Mouse (Mus musculus): ENCODE data around the gene Cdc42ep4. TPM values are rescaled to one million over a fixed set of nuclear protein-coding genes. Genes with fewer than 3 reads are reported as not detected.

The Cdc42ep4 gene
- polyA plus RNA-seq, 1 experiment, result 20.9 TPM

DNA sequence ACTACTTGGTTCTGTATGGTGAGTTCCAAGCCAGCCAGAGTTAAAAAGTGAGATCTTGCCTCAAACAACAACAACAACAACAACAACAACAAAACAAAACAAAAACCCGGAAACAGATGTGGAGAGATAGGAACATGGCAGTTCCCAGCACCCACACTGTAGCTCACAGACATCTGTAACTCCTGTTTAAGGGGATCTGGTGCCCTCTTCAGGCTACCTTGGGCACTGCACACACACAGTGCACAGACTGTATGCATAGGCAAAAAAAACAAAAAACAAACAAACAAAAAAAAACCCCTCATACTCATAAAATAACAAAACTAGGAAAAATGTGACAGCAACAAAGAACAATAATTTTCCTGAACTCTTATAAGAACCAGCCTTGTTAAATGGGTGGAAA is 8.7 kb downstream of the Cdc42ep4 start:
- 0 out of 2 replicates have a peak, but pooled peaks cover 2% of the 10 kb centered on the region for H3K4me1 ChIP-seq (ENCODE audit: control insufficient read depth, insufficient read depth, insufficient read length)
- no peak for DNase-seq (ENCODE audit: low read depth in 1 of 2, low spot score in 2 of 2)
- TF ChIP-seq POLR2A (IDR thresholded peaks at IDR 0.05; ENCODE audit: low read depth, low read length), result no peak
- H3K27me3 ChIP-seq (ENCODE audit: control insufficient read depth, insufficient read depth, low read length), result no peaks in the 10 kb centered on the region
- 94% methylated on average over 1 of the region's 1 CpGs for WGBS
- H3K27ac ChIP-seq (ENCODE audit: insufficient read depth, low read length), result no peak overlapping the region
- H3K36me3 ChIP-seq (ENCODE audit: control insufficient read depth, insufficient read depth, low read length), result no peaks in the 10 kb centered on the region; the same call in 1 of the 2 replicates
- H3K4me3 ChIP-seq (ENCODE audit: extremely low read depth, insufficient read depth, insufficient read length), result no peak overlapping the region

DNA sequence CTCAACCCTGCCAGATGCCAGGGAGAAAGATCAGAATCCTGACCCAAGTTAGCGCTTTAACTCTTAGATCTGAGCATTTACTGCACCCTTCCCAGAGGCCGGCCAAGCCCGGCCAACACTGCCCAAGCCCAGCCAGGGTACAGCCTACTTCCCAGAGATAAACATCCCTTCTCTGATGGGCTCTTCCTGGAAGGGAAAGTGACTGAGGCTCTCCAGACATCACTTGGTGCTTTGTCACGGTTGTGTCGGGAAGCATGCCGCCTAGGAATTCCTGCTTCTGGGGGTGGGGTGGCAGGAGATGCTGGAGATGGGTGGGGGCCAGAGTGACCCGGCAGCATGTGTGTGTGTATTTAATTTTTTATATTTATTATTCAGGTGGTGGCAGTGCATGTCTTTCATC is 11.6 kb downstream of the Cdc42ep4 start:
- Histone ChIP-seq H3K4me3 (ENCODE audit: extremely low read depth, insufficient read depth, insufficient read length) (no peak overlapping the region), H3K36me3 (ENCODE audit: control insufficient read depth, insufficient read depth, low read length) (no peaks in the 10 kb centered on the region; the same call in 1 of the 2 replicates), H3K27ac (ENCODE audit: insufficient read depth, low read length) (no peak overlapping the region), H3K27me3 (ENCODE audit: control insufficient read depth, insufficient read depth, low read length) (no peaks in the 10 kb centered on the region), H3K4me1 (ENCODE audit: control insufficient read depth, insufficient read depth, insufficient read length) (peaks cover 6% of the 10 kb centered on the region; the same call in 1 of the 2 replicates)
- TF ChIP-seq POLR2A (IDR thresholded peaks at IDR 0.05; ENCODE audit: low read depth, low read length) (no peak), CTCF (IDR thresholded peaks at IDR 0.05; ENCODE audit: extremely low read depth, insufficient read depth, insufficient read length, insufficient replicate concordance) (no peak)
- DNase-seq (ENCODE audit: low read depth in 1 of 2, low spot score in 2 of 2), result no peak
- whole genome bisulfite sequencing, result 89% methylated on average over 7 of the region's 7 CpGs

DNA sequence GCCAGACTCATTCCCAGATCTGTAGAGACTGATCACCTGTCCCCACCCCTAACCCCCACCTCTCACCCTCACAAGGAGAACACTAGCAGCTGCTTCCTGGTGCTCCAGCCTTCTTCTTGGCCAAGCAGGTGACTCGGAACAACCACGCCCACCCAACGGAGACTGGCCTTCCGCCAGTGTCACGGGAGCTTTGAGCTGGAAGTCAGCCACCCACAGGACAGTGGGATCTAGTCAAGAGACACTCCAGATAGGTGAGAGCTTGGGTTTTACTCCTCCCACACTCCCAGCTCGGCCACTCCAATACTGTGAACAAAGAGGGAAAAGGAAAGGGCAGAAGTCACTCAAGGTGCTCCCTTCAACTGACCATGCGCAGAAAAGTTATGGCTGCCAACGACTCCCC is 12.5 kb downstream of the Cdc42ep4 start:
- no peak overlapping the region for H3K27ac ChIP-seq (ENCODE audit: insufficient read depth, low read length)
- TF ChIP-seq POLR2A (IDR thresholded peaks at IDR 0.05; ENCODE audit: low read depth, low read length) (no peak), CTCF (IDR thresholded peaks at IDR 0.05; ENCODE audit: extremely low read depth, insufficient read depth, insufficient read length, insufficient replicate concordance) (no peak)
- no peaks in the 10 kb centered on the region; the same call in 1 of the 2 replicates for H3K36me3 ChIP-seq (ENCODE audit: control insufficient read depth, insufficient read depth, low read length)
- H3K4me3 ChIP-seq (ENCODE audit: extremely low read depth, insufficient read depth, insufficient read length), result no peak overlapping the region
- no peaks in the 10 kb centered on the region for H3K27me3 ChIP-seq (ENCODE audit: control insufficient read depth, insufficient read depth, low read length)
- no peak for DNase-seq (ENCODE audit: low read depth in 1 of 2, low spot score in 2 of 2)
- 88% methylated on average over 8 of the region's 8 CpGs for WGBS
- peaks cover 6% of the 10 kb centered on the region; the same call in 1 of the 2 replicates for H3K4me1 ChIP-seq (ENCODE audit: control insufficient read depth, insufficient read depth, insufficient read length)

DNA sequence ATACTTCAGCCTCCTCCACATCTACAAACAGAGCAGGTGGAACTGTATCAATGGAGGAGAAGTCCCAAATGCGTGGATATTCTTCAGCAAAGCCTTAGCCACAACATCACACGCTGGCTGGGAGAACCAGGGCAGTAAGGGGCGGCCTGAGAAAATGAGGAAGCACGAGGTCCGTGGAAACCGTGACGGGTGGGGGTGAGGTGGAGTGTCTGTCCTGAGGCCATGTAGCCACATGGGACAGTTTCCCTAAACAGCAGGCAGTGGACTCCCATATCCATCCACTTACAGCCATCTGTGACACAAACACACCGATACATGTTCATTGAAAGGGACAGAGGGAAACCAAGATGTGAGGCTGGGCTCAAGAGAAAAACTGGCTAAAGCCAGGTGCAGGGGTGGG is 13.8 kb downstream of the Cdc42ep4 start:
- TF ChIP-seq CTCF (IDR thresholded peaks at IDR 0.05; ENCODE audit: extremely low read depth, insufficient read depth, insufficient read length, insufficient replicate concordance) (no peak), POLR2A (IDR thresholded peaks at IDR 0.05; ENCODE audit: low read depth, low read length) (no peak)
- WGBS, result 42% methylated on average over 8 of the region's 8 CpGs
- Histone ChIP-seq H3K27ac (ENCODE audit: insufficient read depth, low read length) (no peak overlapping the region), H3K4me3 (ENCODE audit: extremely low read depth, insufficient read depth, insufficient read length) (no peak overlapping the region), H3K27me3 (ENCODE audit: control insufficient read depth, insufficient read depth, low read length) (no peaks in the 10 kb centered on the region), H3K36me3 (ENCODE audit: control insufficient read depth, insufficient read depth, low read length) (no peaks in the 10 kb centered on the region), H3K4me1 (ENCODE audit: control insufficient read depth, insufficient read depth, insufficient read length) (peaks cover 9% of the 10 kb centered on the region; the same call in 1 of the 2 replicates)
- DNase-seq (ENCODE audit: low read depth in 1 of 2, low spot score in 2 of 2), result no peak

DNA sequence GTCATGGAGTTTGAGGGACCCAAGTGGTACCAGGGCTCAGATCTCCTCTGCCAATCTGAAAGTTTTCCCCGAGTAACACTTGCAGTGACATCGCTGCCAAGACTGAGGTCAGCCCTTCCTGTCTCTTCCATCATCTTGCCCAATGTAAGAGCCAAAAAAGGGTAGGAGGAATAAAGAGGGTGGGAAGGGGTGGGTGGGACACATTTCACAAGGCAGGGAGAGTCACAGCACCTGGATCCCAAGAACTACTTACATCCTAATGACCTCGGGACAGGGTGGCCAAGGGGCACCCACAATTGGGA is 14.2 kb downstream of the Cdc42ep4 start:
- no peak overlapping the region for H3K27ac ChIP-seq (ENCODE audit: insufficient read depth, low read length)
- 55% methylated on average over 3 of the region's 3 CpGs for WGBS
- DNase-seq (ENCODE audit: low read depth in 1 of 2, low spot score in 2 of 2), result no peak
- no peak for TF ChIP-seq CTCF (IDR thresholded peaks at IDR 0.05; ENCODE audit: extremely low read depth, insufficient read depth, insufficient read length, insufficient replicate concordance)
- no peak overlapping the region for H3K4me3 ChIP-seq (ENCODE audit: extremely low read depth, insufficient read depth, insufficient read length)
- H3K36me3 ChIP-seq (ENCODE audit: control insufficient read depth, insufficient read depth, low read length), result no peaks in the 10 kb centered on the region
- no peaks in the 10 kb centered on the region for H3K27me3 ChIP-seq (ENCODE audit: control insufficient read depth, insufficient read depth, low read length)
- peaks cover 9% of the 10 kb centered on the region; the same call in 1 of the 2 replicates for H3K4me1 ChIP-seq (ENCODE audit: control insufficient read depth, insufficient read depth, insufficient read length)

DNA sequence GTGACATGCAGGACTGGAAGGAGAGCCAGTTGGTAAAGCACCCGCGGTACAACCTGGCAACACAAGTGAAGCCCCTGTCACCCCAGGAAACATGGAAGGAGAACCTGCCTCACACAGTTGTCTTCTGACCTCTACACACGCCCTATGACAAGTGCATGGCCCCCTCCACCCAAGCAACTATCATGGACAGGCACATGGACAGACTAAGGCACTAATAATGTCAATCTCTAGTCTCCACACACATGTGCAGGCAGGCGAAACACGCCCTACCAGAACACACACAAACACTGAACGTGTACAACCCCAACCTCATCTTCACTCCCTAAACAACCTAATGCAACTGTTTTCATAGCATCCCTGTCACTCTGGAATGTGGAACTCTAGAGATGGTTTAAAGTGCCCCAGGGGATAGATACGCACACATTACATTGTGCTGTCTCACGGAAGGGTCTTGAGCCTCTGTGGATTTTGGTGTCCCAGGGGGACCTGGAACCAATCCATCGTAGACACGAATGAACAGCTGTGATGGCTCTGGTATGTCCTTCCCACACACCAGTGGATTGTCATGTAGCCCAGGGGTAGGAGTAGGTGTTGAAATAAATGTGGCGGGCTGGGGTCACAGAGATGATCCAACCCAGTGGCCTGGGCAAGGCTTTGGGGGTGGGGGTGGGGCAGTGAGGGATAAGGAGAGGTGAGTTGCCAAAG is 14.7 kb downstream of the Cdc42ep4 start:
- H3K36me3 ChIP-seq (ENCODE audit: control insufficient read depth, insufficient read depth, low read length), result no peaks in the 10 kb centered on the region
- H3K4me1 ChIP-seq (ENCODE audit: control insufficient read depth, insufficient read depth, insufficient read length), result peaks cover 9% of the 10 kb centered on the region; the same call in 1 of the 2 replicates
- H3K4me3 ChIP-seq (ENCODE audit: extremely low read depth, insufficient read depth, insufficient read length), result no peak overlapping the region
- TF ChIP-seq CTCF (IDR thresholded peaks at IDR 0.05; ENCODE audit: extremely low read depth, insufficient read depth, insufficient read length, insufficient replicate concordance) (no peak), POLR2A (IDR thresholded peaks at IDR 0.05; ENCODE audit: low read depth, low read length) (no peak)
- no peaks in the 10 kb centered on the region for H3K27me3 ChIP-seq (ENCODE audit: control insufficient read depth, insufficient read depth, low read length)
- 88% methylated on average over 11 of the region's 11 CpGs for WGBS
- no peak overlapping the region for H3K27ac ChIP-seq (ENCODE audit: insufficient read depth, low read length)
- no peak for DNase-seq (ENCODE audit: low read depth in 1 of 2, low spot score in 2 of 2)

DNA sequence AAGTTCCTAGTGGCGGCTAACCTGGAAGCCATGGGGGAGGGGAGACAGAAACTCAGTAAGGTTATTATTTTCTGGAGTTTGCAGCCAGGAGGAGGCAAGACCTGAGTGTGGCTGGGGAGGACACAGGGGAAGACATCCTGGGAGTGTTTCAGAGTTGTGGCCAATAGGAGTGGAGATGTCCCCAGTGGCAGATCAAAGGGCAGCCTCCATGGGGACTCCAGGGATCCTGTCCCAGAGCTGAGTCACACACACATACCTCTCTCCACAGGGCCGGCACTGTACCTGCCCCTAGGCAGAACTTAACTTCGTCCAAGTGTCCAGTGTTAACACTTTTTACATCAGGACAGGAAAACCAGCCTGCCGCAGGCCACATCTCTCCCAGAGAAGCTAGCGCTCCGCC is 16.5 kb downstream of the Cdc42ep4 start:
- H3K36me3 ChIP-seq (ENCODE audit: control insufficient read depth, insufficient read depth, low read length), result no peaks in the 10 kb centered on the region
- no peak for DNase-seq (ENCODE audit: low read depth in 1 of 2, low spot score in 2 of 2)

More for the DNA sequence above, 16.5 kb downstream of the Cdc42ep4 start:
- Histone ChIP-seq H3K27me3 (ENCODE audit: control insufficient read depth, insufficient read depth, low read length) (no peaks in the 10 kb centered on the region), H3K27ac (ENCODE audit: insufficient read depth, low read length) (no peak overlapping the region), H3K4me1 (ENCODE audit: control insufficient read depth, insufficient read depth, insufficient read length) (peaks cover 9% of the 10 kb centered on the region; the same call in 1 of the 2 replicates), H3K4me3 (ENCODE audit: extremely low read depth, insufficient read depth, insufficient read length) (no peak overlapping the region)
- no peak for TF ChIP-seq POLR2A (IDR thresholded peaks at IDR 0.05; ENCODE audit: low read depth, low read length)
- no peak for TF ChIP-seq CTCF (IDR thresholded peaks at IDR 0.05; ENCODE audit: extremely low read depth, insufficient read depth, insufficient read length, insufficient replicate concordance)
- 93% methylated on average over 6 of the region's 6 CpGs for WGBS

All from spleen, adult 2 months (tissue).